Mouse (Mus musculus) effector memory CD4-positive, alpha-beta T cell, adult 5 months (primary cell): ENCODE data around the gene Obox7. TPM values are rescaled to one million over a fixed set of nuclear protein-coding genes. Genes with fewer than 3 reads are reported as not detected.

ENCODE experiments used
- polyA plus RNA-seq: library from polyadenylated mRNA; unstranded; fragments of 100-300 nt; shearing (Covaris generic); gene quantifications from one replicate; pipeline ENCODE4 v1.2.1, GENCODE M21; 2017

Gene Obox7
- not detected for polyA plus RNA-seq

DNA sequence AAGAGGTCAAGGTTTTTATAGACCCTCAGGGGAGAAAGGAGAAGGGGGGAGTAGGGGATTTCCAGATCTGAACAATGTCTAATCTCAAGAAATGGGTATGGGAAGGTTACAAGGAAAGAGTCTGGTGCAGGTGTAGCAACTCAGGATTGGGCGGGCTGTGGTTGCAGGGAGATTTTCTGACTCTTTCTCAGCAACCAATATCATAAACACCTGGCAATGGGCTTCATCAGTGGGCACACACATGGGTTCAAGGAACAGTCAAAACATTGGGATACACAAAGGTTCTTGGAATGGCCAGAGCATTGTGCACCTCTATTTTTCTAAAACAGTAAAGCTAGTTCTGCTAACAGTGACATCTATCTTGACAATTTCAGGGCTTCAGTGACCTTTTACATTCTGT, at the start of gene Obox7:
TSS of gene Obox7 (plus strand) at position 301 of the 400 bp plus-strand sequence.

Other genes starting within 250 kb of the Obox7 start
- not detected for gene Sult2a8, start 212.7 kb upstream of the Obox7 start, polyA plus RNA-seq
- gene Sult2a7, start 165.3 kb upstream of the Obox7 start, polyA plus RNA-seq = not detected
- gene Vmn1r90, start 96.0 kb upstream of the Obox7 start, polyA plus RNA-seq = not detected